Mouse (Mus musculus) midbrain, embryonic 10.5 days (tissue): ENCODE measurements at regions not wholly inside any gene's neighbourhood (a gene's known extent, or its start where the extent isn't known, plus 50 kb on each side); places are given as distances from the start of the nearest gene placed in this dataset.

Experiments used
- DNase-seq: peaks from one replicate; pipeline ENCODE4 v3.0.0-alpha.2; 2017; ENCODE audit warnings: low spot score
- H3K27ac ChIP-seq: fragments of 300-500 bp; sonication (generic); replicated peaks from 2 replicates; pipeline ENCODE4 v1.5.1; 2016; ENCODE audit warnings: mild to moderate bottlenecking
- H3K27me3 ChIP-seq: fragments of 300-500 bp; sonication (generic); 2 replicates; pipeline ENCODE4 v1.6.1; 2016; ENCODE audit warnings: low read depth, mild to moderate bottlenecking; ENCODE audit not compliant: poor library complexity, severe bottlenecking
- H3K36me3 ChIP-seq: fragments of 300-500 bp; sonication (generic); 2 replicates; pipeline ENCODE4 v1.6.1; 2016; ENCODE audit warnings: mild to moderate bottlenecking, moderate library complexity
- H3K4me1 ChIP-seq: fragments of 300-500 bp; sonication (generic); 2 replicates; pipeline ENCODE4 v1.6.1; 2016
- H3K4me3 ChIP-seq: fragments of 300-500 bp; sonication (generic); 2 replicates; pipeline ENCODE4 v1.5.1; 2016; ENCODE audit warnings: mild to moderate bottlenecking, moderate library complexity
- H3K9me3 ChIP-seq: fragments of 300-500 bp; sonication (generic); replicated peaks from 2 replicates; pipeline ENCODE4 v1.6.1; 2016; ENCODE audit warnings: mild to moderate bottlenecking
- WGBS: fragments of 180-500 bp; shearing (Covaris S2); methylation state at CpG from one replicate; pipeline ENCODE4 v1.1.7; 2016; 5-methylcytosine and 5-hydroxymethylcytosine counted together

- Histone ChIP-seq H3K36me3 (no peaks in the 10 kb centered on the region), H3K27me3 (peaks cover 15% of the 10 kb centered on the region), H3K4me1 (peaks cover 30% of the 10 kb centered on the region), H3K9me3 (no peaks in the 10 kb centered on the region), H3K27ac (peak overlapping the region; percentile 87), H3K4me3 (peak overlapping the region; percentile 63)
- 60% methylated on average over 3 of the region's 3 CpGs for WGBS
- no peak for DNase-seq
These were observed 65.0 kb upstream of the Foxn3 start for GRCm38 (mm10) chr12:99628421-99628820.

- no peaks in the 10 kb centered on the region for H3K36me3 ChIP-seq
- peak overlapping the region; percentile 87 for H3K27ac ChIP-seq
- peak overlapping the region; percentile 63 for H3K4me3 ChIP-seq
- H3K9me3 ChIP-seq, result no peaks in the 10 kb centered on the region
- peaks cover 30% of the 10 kb centered on the region for H3K4me1 ChIP-seq
- H3K27me3 ChIP-seq, result peaks cover 15% of the 10 kb centered on the region
- peak; percentile 93 for DNase-seq
- WGBS, result 0% methylated on average over 30 of the region's 30 CpGs
These were observed 64.5 kb upstream of the Foxn3 start for GRCm38 (mm10) chr12:99627898-99628231.

GRCm38 (mm10) chr12:99627201-99627897 is 64.0 kb upstream of the Foxn3 start:
- Histone ChIP-seq H3K4me3 (peak overlapping the region; percentile 63), H3K9me3 (no peaks in the 10 kb centered on the region), H3K4me1 (peaks cover 30% of the 10 kb centered on the region), H3K27ac (peak overlapping the region; percentile 87), H3K27me3 (peaks cover 15% of the 10 kb centered on the region), H3K36me3 (no peaks in the 10 kb centered on the region)
- 2% methylated on average over 40 of the region's 40 CpGs for WGBS
- DNase-seq, result peak; percentile 48

GRCm38 (mm10) chr12:99626147-99626546 is 62.8 kb upstream of the Foxn3 start:
- Histone ChIP-seq H3K4me3 (no peak overlapping the region), H3K27ac (no peak overlapping the region), H3K36me3 (no peaks in the 10 kb centered on the region), H3K9me3 (no peaks in the 10 kb centered on the region), H3K27me3 (peaks cover 15% of the 10 kb centered on the region), H3K4me1 (peaks cover 30% of the 10 kb centered on the region)
- DNase-seq, result no peak
- WGBS, result 87% methylated on average over 4 of the region's 4 CpGs

- Histone ChIP-seq H3K36me3 (no peaks in the 10 kb centered on the region), H3K9me3 (no peaks in the 10 kb centered on the region), H3K27ac (no peak overlapping the region), H3K27me3 (peaks cover 15% of the 10 kb centered on the region), H3K4me3 (no peak overlapping the region), H3K4me1 (peaks cover 29% of the 10 kb centered on the region)
- WGBS, result 93% methylated on average over 9 of the region's 9 CpGs
- DNase-seq, result no peak
These were observed 61.7 kb upstream of the Foxn3 start for GRCm38 (mm10) chr12:99625094-99625493.

GRCm38 (mm10) chr12:99622238-99622637 is 58.9 kb upstream of the Foxn3 start:
- peaks cover 10% of the 10 kb centered on the region for H3K4me1 ChIP-seq
- H3K9me3 ChIP-seq, result no peaks in the 10 kb centered on the region
- no peak overlapping the region for H3K4me3 ChIP-seq
- DNase-seq, result no peak
- 89% methylated on average over 2 of the region's 2 CpGs for WGBS
- H3K27ac ChIP-seq, result no peak overlapping the region
- peaks cover 9% of the 10 kb centered on the region for H3K27me3 ChIP-seq
- no peaks in the 10 kb centered on the region for H3K36me3 ChIP-seq

GRCm38 (mm10) chr12:99617241-99617804 is 53.9 kb upstream of the Foxn3 start:
- WGBS, result 89% methylated on average over 14 of the region's 14 CpGs
- 0 out of 2 replicates have a peak, but pooled peaks cover 7% of the 10 kb centered on the region for H3K4me1 ChIP-seq
- no peaks in the 10 kb centered on the region for H3K9me3 ChIP-seq
- no peaks in the 10 kb centered on the region for H3K36me3 ChIP-seq
- no peak for DNase-seq
- H3K27ac ChIP-seq, result no peak overlapping the region
- H3K4me3 ChIP-seq, result no peak overlapping the region
- H3K27me3 ChIP-seq, result no peaks in the 10 kb centered on the region

- Histone ChIP-seq H3K36me3 (no peaks in the 10 kb centered on the region), H3K9me3 (no peaks in the 10 kb centered on the region), H3K4me3 (no peak overlapping the region), H3K4me1 (0 out of 2 replicates have a peak, but pooled peaks cover 7% of the 10 kb centered on the region), H3K27me3 (no peaks in the 10 kb centered on the region), H3K27ac (no peak overlapping the region)
- WGBS, result 80% methylated on average over 6 of the region's 6 CpGs
- no peak for DNase-seq
These were observed 51.0 kb upstream of the Foxn3 start for GRCm38 (mm10) chr12:99614420-99614819.
